Mouse (Mus musculus) heart, embryonic 10.5 days (tissue): Measurements from ENCODE around the gene Sap30l. TPM values are rescaled to one million over a fixed set of nuclear protein-coding genes. Genes with fewer than 3 reads are reported as not detected.

Source experiments
- DNase-seq: peaks from one replicate; pipeline ENCODE4 v3.0.0-alpha.2; 2017; ENCODE audit warnings: low spot score
- H3K27ac ChIP-seq: fragments of 300-500 bp; sonication (generic); 2 replicates; pipeline ENCODE4 v1.5.1; 2016; ENCODE audit warnings: mild to moderate bottlenecking
- H3K27me3 ChIP-seq: fragments of 300-500 bp; sonication (generic); 2 replicates; pipeline ENCODE4 v1.6.1; 2016; ENCODE audit warnings: mild to moderate bottlenecking; ENCODE audit not compliant: poor library complexity, insufficient read depth, severe bottlenecking
- H3K36me3 ChIP-seq: fragments of 300-500 bp; sonication (generic); 2 replicates; pipeline ENCODE4 v1.6.1; 2016; ENCODE audit warnings: mild to moderate bottlenecking, moderate library complexity
- H3K4me1 ChIP-seq: fragments of 300-500 bp; sonication (generic); 2 replicates; pipeline ENCODE4 v1.6.1; 2016; ENCODE audit warnings: mild to moderate bottlenecking
- H3K4me3 ChIP-seq: fragments of 300-500 bp; sonication (generic); 2 replicates; pipeline ENCODE4 v1.5.1; 2016; ENCODE audit warnings: mild to moderate bottlenecking, moderate library complexity
- H3K9me3 ChIP-seq: fragments of 300-500 bp; sonication (generic); 2 replicates; pipeline ENCODE4 v1.6.1; 2016; ENCODE audit warnings: mild to moderate bottlenecking, moderate library complexity
- WGBS: fragments of 180-500 bp; shearing (Covaris S2); methylation state at CpG from one replicate; pipeline ENCODE4 v1.1.7; 2016; 5-methylcytosine and 5-hydroxymethylcytosine counted together
- polyA plus RNA-seq: library from polyadenylated mRNA; unstranded; fragments of >200 nt; fragmentation: Nextera tagmentation; extraction: Ambion mirVana; gene quantifications from 2 replicates; pipeline ENCODE4 v1.2.1, GENCODE M21; 2016

The Sap30l gene
- polyA plus RNA-seq, 1 experiment from 2014 or later: 12.2 TPM

DNA sequence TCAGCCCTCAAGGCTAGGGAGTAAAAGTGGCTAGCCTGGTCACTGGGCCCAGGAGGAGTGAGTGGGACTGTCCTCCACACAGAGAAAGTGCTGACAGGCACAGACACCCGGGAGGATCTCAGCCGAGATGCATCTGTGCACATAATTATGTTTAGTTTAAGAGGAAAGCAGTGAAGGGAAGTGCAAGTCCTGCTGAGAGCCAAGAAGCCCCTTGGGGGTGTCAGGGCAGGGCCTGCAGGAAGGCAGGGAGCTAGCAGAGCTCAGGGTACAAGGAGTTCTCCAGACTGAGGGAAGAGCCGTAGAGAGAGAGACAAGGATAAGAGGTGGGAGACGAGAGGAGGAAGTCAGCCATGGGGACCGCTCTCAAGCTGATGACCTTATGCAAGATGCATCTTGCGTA is 25.6 kb upstream of the Sap30l start:
- Histone ChIP-seq H3K4me1 (peaks cover 32% of the 10 kb centered on the region), H3K36me3 (0 out of 2 replicates have a peak, but pooled peaks cover 5% of the 10 kb centered on the region), H3K4me3 (no peak overlapping the region), H3K27ac (no peak overlapping the region), H3K9me3 (no peaks in the 10 kb centered on the region), H3K27me3 (peaks cover 16% of the 10 kb centered on the region)
- no peak for DNase-seq
- 63% methylated on average over 6 of the region's 6 CpGs for WGBS

DNA sequence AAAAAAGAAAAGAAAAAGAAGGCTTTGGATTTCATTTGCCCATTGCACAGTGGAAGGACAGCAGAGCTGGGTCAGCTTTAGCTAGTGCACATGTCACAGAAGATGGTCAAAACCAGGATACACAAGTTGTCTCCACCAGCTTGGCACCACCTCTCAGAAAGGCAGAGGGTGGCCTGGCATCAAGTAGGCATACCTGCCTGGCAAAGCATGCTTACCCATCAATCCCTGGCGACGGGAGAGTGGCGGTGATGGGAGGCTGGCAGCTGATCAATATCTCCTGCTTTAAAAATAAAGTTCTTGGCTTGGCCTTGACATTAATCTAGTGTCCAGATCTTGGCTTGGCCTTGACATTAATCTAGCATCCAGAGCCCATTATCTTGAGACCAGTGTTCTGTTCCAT is 24.9 kb upstream of the Sap30l start:
- Histone ChIP-seq H3K4me1 (peaks cover 32% of the 10 kb centered on the region), H3K27me3 (peaks cover 11% of the 10 kb centered on the region), H3K9me3 (no peaks in the 10 kb centered on the region), H3K4me3 (no peak overlapping the region), H3K36me3 (peaks cover 5% of the 10 kb centered on the region; the same call in 1 of the 2 replicates), H3K27ac (no peak overlapping the region)
- WGBS: 90% methylated on average over 3 of the region's 3 CpGs
- no peak for DNase-seq

DNA sequence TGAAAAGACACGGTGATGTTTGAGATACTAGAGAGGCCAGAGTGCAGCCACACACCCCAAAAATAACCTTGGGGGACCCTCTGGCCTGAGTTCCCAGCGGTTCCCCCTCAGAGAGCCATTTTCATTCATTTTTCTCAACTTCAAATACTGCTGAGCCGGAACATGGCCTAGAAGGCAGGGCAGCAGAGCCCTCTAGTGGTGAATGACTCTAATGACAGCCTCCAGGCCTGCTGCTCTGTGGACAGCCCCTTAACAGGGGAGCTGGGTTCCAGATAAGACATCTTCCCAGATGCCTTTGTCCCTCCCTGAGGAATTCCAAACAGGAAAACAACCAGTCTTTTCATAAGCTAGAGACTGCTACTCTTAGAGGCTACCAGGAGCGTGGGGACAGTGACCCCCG is 23.1 kb upstream of the Sap30l start:
- H3K9me3 ChIP-seq: no peaks in the 10 kb centered on the region
- H3K36me3 ChIP-seq: peaks cover 11% of the 10 kb centered on the region; the same call in 1 of the 2 replicates
- peaks cover 10% of the 10 kb centered on the region for H3K27me3 ChIP-seq
- no peak for DNase-seq
- WGBS: 14% methylated on average over 5 of the region's 5 CpGs
- H3K4me3 ChIP-seq: no peak overlapping the region
- H3K27ac ChIP-seq: 0 out of 2 replicates have a peak overlapping the region, but pooled peaks have one; percentile 45
- peaks cover 25% of the 10 kb centered on the region for H3K4me1 ChIP-seq

DNA sequence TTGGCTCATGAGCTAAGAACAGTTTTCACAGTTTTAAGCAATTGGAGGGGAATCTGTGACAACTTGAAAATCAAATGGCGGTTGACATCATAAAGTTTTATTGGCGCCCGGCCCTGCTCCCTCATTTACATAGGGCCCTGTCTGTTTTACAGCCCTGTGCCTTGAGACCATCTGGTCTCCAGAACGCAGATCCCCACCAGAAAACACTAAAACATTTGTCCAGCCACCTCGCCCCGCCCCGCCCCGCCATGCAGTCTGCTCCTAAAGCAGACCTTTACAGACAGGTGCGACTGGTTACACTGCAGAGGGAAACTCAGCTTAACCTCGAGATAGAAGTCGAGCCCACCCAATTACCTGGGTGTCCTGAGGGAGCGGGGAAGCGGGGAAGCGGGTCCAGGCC is 21.6 kb upstream of the Sap30l start:
- Histone ChIP-seq H3K36me3 (peaks cover 16% of the 10 kb centered on the region; the same call in 1 of the 2 replicates), H3K27ac (no peak overlapping the region), H3K27me3 (peaks cover 10% of the 10 kb centered on the region), H3K4me3 (no peak overlapping the region), H3K4me1 (peaks cover 12% of the 10 kb centered on the region), H3K9me3 (no peaks in the 10 kb centered on the region)
- no peak for DNase-seq
- 83% methylated on average over 14 of the region's 14 CpGs for WGBS

DNA sequence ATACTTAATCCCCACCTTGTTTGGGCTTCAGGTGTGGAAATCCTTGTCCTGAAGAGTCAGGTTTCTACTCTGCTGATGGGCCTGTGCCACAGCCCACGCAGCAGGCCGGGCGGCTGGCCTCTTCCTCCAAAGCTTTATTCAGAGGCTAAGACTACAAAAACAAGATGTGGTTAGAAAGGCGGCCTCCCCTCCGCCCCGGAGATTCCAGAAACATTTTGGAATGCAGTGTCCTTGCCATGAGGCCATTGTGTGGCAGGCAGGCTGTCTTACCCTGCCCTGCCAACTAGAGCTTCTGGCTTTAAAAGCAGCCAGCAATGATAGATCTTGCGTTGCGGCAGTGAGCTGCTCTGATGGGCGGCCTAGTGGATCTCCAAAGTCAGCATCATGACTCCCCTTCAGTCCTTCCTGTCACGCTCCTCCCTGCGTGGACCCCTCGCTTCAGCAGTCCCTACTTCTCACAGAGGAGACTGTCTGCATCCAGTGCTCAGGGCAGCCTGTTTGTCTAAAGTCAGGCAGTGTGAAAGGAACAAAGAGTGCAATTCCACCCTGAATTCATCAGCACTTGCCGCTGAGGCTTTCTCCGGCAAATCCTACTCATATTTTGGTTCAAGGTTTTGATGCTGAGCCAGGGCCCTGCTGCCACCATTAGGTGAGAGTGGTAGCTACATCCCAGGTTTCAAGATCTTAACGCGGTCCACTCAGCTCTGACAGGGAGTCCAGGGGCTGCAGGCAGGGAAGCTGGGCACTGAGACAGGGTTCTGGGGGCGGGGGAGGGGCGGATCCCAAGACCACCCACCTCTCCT is 14.6 kb upstream of the Sap30l start:
- Histone ChIP-seq H3K9me3 (no peaks in the 10 kb centered on the region), H3K27me3 (no peaks in the 10 kb centered on the region), H3K36me3 (peaks cover 12% of the 10 kb centered on the region; the same call in 1 of the 2 replicates), H3K27ac (0 out of 2 replicates have a peak overlapping the region, but pooled peaks have one; percentile 7), H3K4me1 (peaks cover 20% of the 10 kb centered on the region; the same call in 1 of the 2 replicates), H3K4me3 (no peak overlapping the region)
- DNase-seq: no peak
- 54% methylated on average over 18 of the region's 18 CpGs for WGBS

DNA sequence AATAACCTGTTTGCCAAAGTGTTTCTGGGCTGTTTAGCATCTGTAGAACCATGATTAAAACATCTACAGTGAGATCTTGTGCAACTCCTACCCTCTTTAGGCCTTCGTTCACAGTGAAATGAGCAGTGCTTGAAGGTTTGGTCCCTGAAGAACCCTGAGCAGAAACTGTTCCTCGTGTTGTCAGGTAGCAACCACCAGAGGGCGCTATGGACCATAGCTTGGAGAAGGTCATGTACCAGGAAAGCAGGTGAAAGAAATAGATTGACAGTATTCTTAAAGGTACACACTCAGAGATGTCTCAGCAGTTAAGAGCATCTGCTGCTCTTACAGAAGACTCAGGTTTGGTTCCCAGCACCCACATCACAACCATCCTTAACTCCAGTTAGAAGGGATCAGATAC is 13.5 kb upstream of the Sap30l start:
- no peak for DNase-seq
- Histone ChIP-seq H3K4me1 (peaks cover 20% of the 10 kb centered on the region; the same call in 1 of the 2 replicates), H3K36me3 (peaks cover 9% of the 10 kb centered on the region; the same call in 1 of the 2 replicates)

DNA sequence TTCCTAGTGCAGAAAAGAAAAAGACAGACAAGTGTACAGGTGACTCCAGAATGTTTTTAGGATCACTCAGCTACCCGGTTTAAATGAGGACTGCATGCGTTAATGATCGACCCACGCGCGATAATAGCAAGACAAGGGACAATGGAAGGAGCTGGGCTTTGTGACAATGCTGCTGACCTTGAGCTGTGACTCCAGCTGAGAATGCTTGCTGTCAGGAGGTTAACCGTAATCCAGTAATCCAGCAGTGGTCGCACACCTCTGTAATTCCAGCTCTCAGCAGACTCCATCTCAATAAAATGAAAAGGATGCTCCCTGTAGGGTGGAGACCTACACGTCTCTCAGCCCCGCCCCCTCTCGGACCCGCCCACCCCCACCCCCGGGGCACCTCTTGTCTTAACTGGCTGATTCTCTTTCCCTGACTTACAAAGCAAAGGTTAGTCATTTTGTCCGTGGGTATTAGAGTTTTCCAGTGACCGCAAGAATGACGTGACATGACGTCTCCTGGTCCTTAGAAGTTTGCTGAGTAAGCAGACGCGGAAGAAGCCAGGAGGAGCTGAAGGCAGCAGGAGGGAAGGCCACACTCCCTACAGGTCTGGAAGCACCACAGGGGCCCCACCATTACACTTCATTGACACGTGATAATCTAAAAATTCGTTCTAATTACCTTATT is 10.4 kb upstream of the Sap30l start:
- WGBS: 30% methylated on average over 21 of the region's 21 CpGs
- Histone ChIP-seq H3K27ac (no peak overlapping the region; the same call in 1 of the 2 replicates), H3K36me3 (no peaks in the 10 kb centered on the region), H3K4me3 (no peak overlapping the region; the same call in 1 of the 2 replicates), H3K4me1 (peaks cover 19% of the 10 kb centered on the region; the same call in 1 of the 2 replicates), H3K27me3 (no peaks in the 10 kb centered on the region), H3K9me3 (no peaks in the 10 kb centered on the region)
- no peak for DNase-seq

More for the DNA sequence above, 13.5 kb upstream of the Sap30l start:
- no peak overlapping the region for H3K27ac ChIP-seq
- H3K9me3 ChIP-seq: no peaks in the 10 kb centered on the region
- H3K4me3 ChIP-seq: no peak overlapping the region
- WGBS: 38% methylated on average over 3 of the region's 3 CpGs
- no peaks in the 10 kb centered on the region for H3K27me3 ChIP-seq

- H3K27ac ChIP-seq: no peak overlapping the region
- H3K36me3 ChIP-seq: no peaks in the 10 kb centered on the region
- peaks cover 5% of the 10 kb centered on the region for H3K4me1 ChIP-seq
- no peaks in the 10 kb centered on the region for H3K27me3 ChIP-seq
- 72% methylated on average over 6 of the region's 6 CpGs for WGBS
- H3K9me3 ChIP-seq: no peaks in the 10 kb centered on the region
- no peak overlapping the region for H3K4me3 ChIP-seq
- DNase-seq: no peak
Measured at GRCm38 (mm10) chr11:57795086-57795485, 6.4 kb upstream of the Sap30l start.

DNA sequence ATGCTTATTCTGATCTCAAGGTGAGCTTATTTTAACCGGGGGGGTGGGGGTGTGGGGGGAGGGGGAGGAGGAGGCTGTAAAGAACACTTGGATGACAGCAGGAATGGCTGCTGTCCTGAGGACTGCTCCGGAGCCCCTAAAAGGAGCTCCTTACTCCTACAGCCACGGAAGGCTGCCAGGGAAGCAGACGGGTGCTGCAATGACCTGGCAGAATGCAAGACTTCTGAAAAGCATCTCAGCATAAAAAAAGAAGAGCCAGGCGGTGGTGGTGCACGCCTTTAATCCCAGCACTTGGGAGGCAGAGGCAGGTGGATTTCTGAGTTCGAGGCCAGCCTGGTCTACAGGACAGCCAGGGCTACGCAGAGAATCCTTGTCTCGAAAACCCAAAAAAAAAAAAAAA is 3.6 kb upstream of the Sap30l start:
- H3K27ac ChIP-seq: no peak overlapping the region
- no peaks in the 10 kb centered on the region for H3K9me3 ChIP-seq
- H3K27me3 ChIP-seq: no peaks in the 10 kb centered on the region
- no peaks in the 10 kb centered on the region for H3K36me3 ChIP-seq
- peaks cover 19% of the 10 kb centered on the region for H3K4me1 ChIP-seq
- WGBS: 75% methylated on average over 9 of the region's 9 CpGs
- DNase-seq: no peak
- H3K4me3 ChIP-seq: no peak overlapping the region

DNA sequence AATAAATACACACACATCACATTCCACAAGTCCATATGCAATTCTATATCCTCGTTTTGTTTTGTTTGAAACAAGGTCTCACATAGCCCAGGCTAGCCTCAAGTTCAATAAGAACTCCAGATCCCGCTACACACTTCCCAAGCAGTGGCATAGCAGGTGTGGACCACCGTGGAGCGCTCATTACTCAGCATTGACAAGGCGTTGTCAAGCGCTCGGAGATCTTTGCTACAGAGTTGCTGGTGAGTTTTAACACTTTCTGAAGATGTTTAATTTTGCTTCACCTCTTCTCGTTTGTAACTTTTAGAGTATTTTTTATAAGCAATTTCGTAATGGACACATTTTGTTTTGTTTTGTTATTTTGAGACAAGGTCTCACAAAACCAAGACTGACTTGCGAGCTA is 2.0 kb upstream of the Sap30l start:
- peaks cover 28% of the 10 kb centered on the region for H3K4me1 ChIP-seq
- DNase-seq: no peak
- H3K36me3 ChIP-seq: no peaks in the 10 kb centered on the region
- H3K27me3 ChIP-seq: no peaks in the 10 kb centered on the region
- WGBS: 83% methylated on average over 10 of the region's 10 CpGs
- no peak overlapping the region for H3K4me3 ChIP-seq
- H3K9me3 ChIP-seq: no peaks in the 10 kb centered on the region
- no peak overlapping the region for H3K27ac ChIP-seq

GRCm38 (mm10) chr11:57800266-57800951 is 1.0 kb upstream of the Sap30l start:
- 12% methylated on average over 22 of the region's 22 CpGs for WGBS
- no peaks in the 10 kb centered on the region for H3K27me3 ChIP-seq
- H3K27ac ChIP-seq: peak overlapping the region; percentile 95
- no peaks in the 10 kb centered on the region for H3K9me3 ChIP-seq
- H3K36me3 ChIP-seq: no peaks in the 10 kb centered on the region
- peaks cover 26% of the 10 kb centered on the region for H3K4me1 ChIP-seq
- H3K4me3 ChIP-seq: peak overlapping the region; percentile 86
- no peak for DNase-seq

DNA sequence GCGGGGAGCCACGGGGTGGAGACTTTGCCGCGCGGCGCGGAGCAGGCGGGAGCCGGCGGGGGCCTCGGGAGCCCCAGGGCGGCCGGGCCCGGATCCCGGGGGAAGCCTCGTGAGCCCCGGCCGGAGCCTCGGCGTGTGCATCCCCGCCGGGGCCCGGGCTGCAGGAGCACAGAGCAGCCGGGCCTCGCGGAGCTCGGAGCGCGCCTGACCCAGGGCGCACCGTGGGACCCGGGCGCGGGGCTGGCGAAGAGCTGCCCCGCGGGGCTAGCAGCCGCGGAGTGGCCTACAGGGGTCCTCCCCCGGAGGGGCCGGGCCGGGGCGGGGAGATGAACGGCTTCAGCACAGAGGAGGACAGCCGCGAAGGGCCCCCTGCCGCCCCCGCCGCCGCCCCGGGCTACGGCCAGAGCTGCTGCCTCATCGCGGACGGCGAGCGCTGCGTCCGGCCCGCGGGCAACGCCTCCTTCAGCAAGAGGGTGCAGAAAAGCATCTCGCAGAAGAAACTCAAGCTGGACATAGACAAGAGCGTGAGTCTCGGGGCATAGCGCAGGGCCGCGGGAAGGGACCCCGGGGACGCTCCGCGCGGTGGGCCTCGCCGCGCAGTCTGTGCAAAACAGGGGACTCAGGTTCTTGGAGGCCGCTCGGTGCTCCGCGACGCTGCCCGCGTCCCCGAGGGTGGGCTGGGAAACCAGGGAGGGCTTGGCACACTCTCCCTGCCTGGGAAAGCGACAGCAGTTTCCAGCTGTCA is 501 bp downstream of the Sap30l start:
- Histone ChIP-seq H3K27ac (peak overlapping the region; percentile 95), H3K27me3 (no peaks in the 10 kb centered on the region), H3K36me3 (peaks cover 11% of the 10 kb centered on the region), H3K4me1 (peaks cover 33% of the 10 kb centered on the region), H3K9me3 (no peaks in the 10 kb centered on the region), H3K4me3 (peak overlapping the region; percentile 86)
- under 1% methylated on average over 85 of the region's 85 CpGs for WGBS
- peak; percentile 84 for DNase-seq
